Mouse (Mus musculus) kidney, adult 2 months (tissue): ENCODE measurements at regions not wholly inside any gene's neighbourhood (a gene's known extent, or its start where the extent isn't known, plus 50 kb on each side); places are given as distances from the start of the nearest gene placed in this dataset.

ENCODE experiments used
- DNase-seq: peaks from one replicate; pipeline ENCODE4 v3.0.0; 2021
- H3K27ac ChIP-seq: fragments of 200-500 bp; 2 replicates; pipeline ENCODE4 v1.5.1; 2012; ENCODE audit warnings: low read depth, low read length, control low read depth, inconsistent platforms; ENCODE audit not compliant: insufficient read depth
- H3K27me3 ChIP-seq: fragments of 200-500 bp; replicated peaks from 2 replicates; pipeline ENCODE4 v1.6.1; 2012; ENCODE audit warnings: mild to moderate bottlenecking, moderate library complexity, low read length, inconsistent platforms; ENCODE audit not compliant: control insufficient read depth, insufficient read depth
- H3K36me3 ChIP-seq: fragments of 200-500 bp; 2 replicates; pipeline ENCODE4 v1.6.1; 2012; ENCODE audit warnings: mild to moderate bottlenecking, moderate library complexity, low read length, inconsistent platforms; ENCODE audit not compliant: control insufficient read depth, insufficient read depth
- H3K4me1 ChIP-seq: fragments of 200-500 bp; 2 replicates; pipeline ENCODE4 v1.6.1; 2011; ENCODE audit warnings: low read length; ENCODE audit not compliant: control insufficient read depth, insufficient read depth
- H3K4me3 ChIP-seq: fragments of 200-500 bp; 2 replicates; pipeline ENCODE4 v1.5.1; 2011; ENCODE audit warnings: mild to moderate bottlenecking, low read depth, low read length, control low read depth; ENCODE audit not compliant: insufficient read depth
- CTCF ChIP-seq: fragments of 200-500 bp; conservative IDR thresholded peaks from 2 replicates; pipeline ENCODE4 v1.5.1; 2011; ENCODE audit warnings: low read depth, mild to moderate bottlenecking, control low read depth, low read length, moderate library complexity, mixed read lengths; ENCODE audit not compliant: insufficient read depth, insufficient read length
- POLR2A ChIP-seq: fragments of 200-500 bp; IDR thresholded peaks from one replicate; pipeline ENCODE4 v1.6.1; 2011; ENCODE audit warnings: low read depth, low read length, control low read depth
- WGBS: fragments of 180-500 bp; shearing (Covaris S2); methylation state at CpG from one replicate; pipeline ENCODE4 v1.1.7; 2018; 5-methylcytosine and 5-hydroxymethylcytosine counted together

DNA sequence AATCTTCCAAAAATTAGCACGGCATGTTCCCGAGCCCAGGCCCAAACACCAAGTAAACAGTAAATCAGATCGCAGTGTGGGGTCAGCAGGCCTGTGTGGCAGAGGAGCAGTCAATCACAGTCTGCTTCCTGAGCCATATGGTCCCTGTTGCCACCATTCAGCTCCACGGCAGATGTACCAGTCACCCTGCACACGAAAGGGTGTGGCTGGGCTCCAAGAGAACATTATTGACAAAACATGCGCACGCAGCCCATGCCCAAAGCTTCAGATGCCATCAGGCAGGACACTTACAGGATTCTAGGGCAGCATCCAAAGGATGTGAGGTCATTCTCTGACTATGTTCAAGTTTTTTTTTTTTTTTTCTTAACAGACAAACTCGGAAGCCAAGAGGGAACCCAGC lies 126.6 kb downstream of the Rybp start:
- 84% methylated on average over 8 of the region's 8 CpGs for WGBS

GRCm38 (mm10) chr6:100159817-100160216 lies 127.5 kb downstream of the Rybp start:
- DNase-seq = no peak
- H3K4me1 ChIP-seq = 0 out of 2 replicates have a peak, but pooled peaks cover 3% of the 10 kb centered on the region
- no peaks in the 10 kb centered on the region for H3K27me3 ChIP-seq
- WGBS = 71% methylated on average over 4 of the region's 4 CpGs
- H3K4me3 ChIP-seq = no peak overlapping the region
- no peaks in the 10 kb centered on the region for H3K36me3 ChIP-seq
- no peak overlapping the region for H3K27ac ChIP-seq
- TF ChIP-seq CTCF (no peak), POLR2A (no peak)

More for the DNA sequence above, 126.6 kb downstream of the Rybp start:
- TF ChIP-seq CTCF (no peak), POLR2A (no peak)
- no peak for DNase-seq
- Histone ChIP-seq H3K27ac (no peak overlapping the region), H3K36me3 (no peaks in the 10 kb centered on the region), H3K27me3 (no peaks in the 10 kb centered on the region), H3K4me3 (no peak overlapping the region), H3K4me1 (0 out of 2 replicates have a peak, but pooled peaks cover 3% of the 10 kb centered on the region)

- H3K27ac ChIP-seq = no peak overlapping the region
- no peaks in the 10 kb centered on the region for H3K27me3 ChIP-seq
- no peaks in the 10 kb centered on the region for H3K36me3 ChIP-seq
- TF ChIP-seq POLR2A = no peak
- TF ChIP-seq CTCF = no peak
- DNase-seq = no peak
- 43% methylated on average over 1 of the region's 1 CpGs for WGBS
- 0 out of 2 replicates have a peak, but pooled peaks cover 3% of the 10 kb centered on the region for H3K4me1 ChIP-seq
- no peak overlapping the region for H3K4me3 ChIP-seq
These were observed 128.0 kb downstream of the Rybp start for GRCm38 (mm10) chr6:100159246-100159645.

DNA sequence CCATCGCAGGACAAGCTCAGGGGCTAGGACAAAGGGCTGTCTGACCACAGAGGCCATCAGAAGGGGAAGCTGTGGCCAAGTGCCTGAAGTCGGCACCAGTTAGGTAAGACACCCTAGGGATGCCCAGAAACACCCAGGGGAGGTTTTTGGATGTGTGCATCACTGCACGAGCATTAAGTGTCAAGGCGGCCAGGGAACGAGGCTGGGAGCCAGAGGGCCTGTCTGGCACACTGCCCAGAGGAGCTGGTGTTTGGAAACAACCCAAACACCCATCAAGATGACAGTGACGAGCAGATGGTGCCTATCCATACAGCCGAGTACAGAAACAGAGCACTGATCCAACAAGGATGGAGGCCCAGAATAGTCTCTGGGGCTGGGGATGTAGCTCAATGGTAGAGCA lies 130.0 kb downstream of the Rybp start:
- no peak overlapping the region for H3K4me3 ChIP-seq
- no peak for TF ChIP-seq CTCF
- TF ChIP-seq POLR2A = no peak
- no peaks in the 10 kb centered on the region for H3K27me3 ChIP-seq
- H3K4me1 ChIP-seq = no peaks in the 10 kb centered on the region
- WGBS = 62% methylated on average over 7 of the region's 7 CpGs
- peak; percentile 24 for DNase-seq
- H3K27ac ChIP-seq = no peak overlapping the region
- no peaks in the 10 kb centered on the region for H3K36me3 ChIP-seq

DNA sequence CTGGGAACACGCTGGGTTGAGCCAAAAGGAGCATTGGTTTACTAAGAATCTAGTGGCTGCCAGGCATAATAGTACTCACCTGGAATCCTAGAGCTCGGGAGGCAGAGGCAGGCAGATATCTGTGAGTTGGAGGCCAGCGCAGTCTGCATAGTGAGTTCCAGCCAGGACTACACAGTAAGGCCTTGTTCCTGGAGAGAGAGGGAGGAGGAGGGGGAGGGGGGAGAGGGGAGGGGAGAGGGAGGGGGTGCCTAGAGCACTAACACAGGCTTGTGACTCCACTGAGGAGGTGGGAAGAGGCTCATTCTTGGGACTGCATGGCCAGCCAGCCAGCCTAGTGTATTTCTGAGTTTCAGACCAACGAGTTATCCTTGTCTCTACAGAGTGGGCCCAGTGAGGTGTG lies 131.1 kb downstream of the Rybp start:
- H3K27ac ChIP-seq = no peak overlapping the region
- no peaks in the 10 kb centered on the region for H3K36me3 ChIP-seq
- no peak for DNase-seq
- 83% methylated on average over 4 of the region's 4 CpGs for WGBS
- no peak overlapping the region for H3K4me3 ChIP-seq
- H3K4me1 ChIP-seq = no peaks in the 10 kb centered on the region
- H3K27me3 ChIP-seq = no peaks in the 10 kb centered on the region
- TF ChIP-seq CTCF (no peak), POLR2A (no peak)

DNA sequence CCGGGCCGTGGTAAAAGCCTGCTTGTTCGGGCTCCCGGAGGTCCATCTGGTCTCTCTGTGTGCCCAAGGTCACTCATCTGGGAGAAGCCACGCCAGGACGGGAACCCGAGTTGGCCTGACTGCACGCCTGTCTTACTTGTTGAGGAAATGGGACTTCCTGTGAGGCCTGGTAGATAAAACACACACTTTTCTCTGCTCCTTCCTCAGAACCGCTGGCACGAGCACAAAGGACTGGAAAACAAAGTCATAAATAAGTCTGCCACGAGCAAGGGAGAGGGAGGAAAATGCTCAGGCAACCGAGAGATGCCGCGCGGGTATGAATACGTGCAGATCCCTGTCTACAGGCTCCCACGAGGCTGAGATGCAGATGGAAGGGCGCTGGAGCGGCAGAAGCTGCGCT lies 131.6 kb downstream of the Rybp start:
- Histone ChIP-seq H3K36me3 (no peaks in the 10 kb centered on the region), H3K27me3 (no peaks in the 10 kb centered on the region), H3K4me3 (no peak overlapping the region), H3K4me1 (no peaks in the 10 kb centered on the region), H3K27ac (no peak overlapping the region)
- peak; percentile 89 for DNase-seq
- no peak for TF ChIP-seq CTCF
- TF ChIP-seq POLR2A = no peak
- 41% methylated on average over 20 of the region's 20 CpGs for WGBS

DNA sequence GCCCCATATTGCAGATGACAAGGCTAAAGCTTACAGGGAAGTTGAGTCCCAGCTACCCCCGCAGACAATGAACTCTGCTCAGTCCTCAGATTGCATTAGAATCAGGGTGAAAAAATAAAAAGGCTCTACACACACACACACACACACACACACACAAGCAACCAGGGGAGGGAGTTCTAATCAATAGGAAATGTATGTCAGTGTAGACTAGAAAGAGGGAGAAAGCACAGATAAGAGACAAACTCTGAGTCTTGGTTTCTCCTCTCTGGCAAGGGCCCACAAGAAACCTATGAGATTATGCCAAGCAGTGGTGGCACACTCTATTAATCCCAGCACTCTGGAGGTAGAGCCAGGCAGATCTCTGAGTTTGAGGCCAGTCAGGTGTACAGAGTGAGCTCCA lies 135.8 kb downstream of the Rybp start:
- no peak for DNase-seq
- 100% methylated on average over 1 of the region's 1 CpGs for WGBS

More for the DNA sequence above, 135.8 kb downstream of the Rybp start:
- Histone ChIP-seq H3K27ac (no peak overlapping the region), H3K36me3 (no peaks in the 10 kb centered on the region), H3K4me3 (no peak overlapping the region), H3K4me1 (no peaks in the 10 kb centered on the region), H3K27me3 (no peaks in the 10 kb centered on the region)
- TF ChIP-seq POLR2A = no peak
- no peak for TF ChIP-seq CTCF
